Mouse (Mus musculus) CD4-positive naive resting alpha-beta T cell, adult 57 days (primary cell): Measurements from ENCODE around the gene Olfr1535. TPM values are rescaled to one million over a fixed set of nuclear protein-coding genes. Genes with fewer than 3 reads are reported as not detected.

Source experiments
- total RNA-seq: library from RNA; stranded (reverse); gene quantifications from one replicate; pipeline ENCODE4 v1.2.4, GENCODE M21; 2023

Olfr1535 gene
- total RNA-seq: not detected

GRCm38 (mm10) chr13:21559793-21560192 lies at the start of gene Olfr1535:
Gene Olfr1535, minus strand, starts transcription at chr13:21559893.

GRCm38 (mm10) chr13:21581659-21582058 lies 22.0 kb upstream of the Olfr1535 start, which contains the start of gene Olfr1364:
Gene Olfr1364, minus strand, starts transcription at chr13:21581759.

DNA sequence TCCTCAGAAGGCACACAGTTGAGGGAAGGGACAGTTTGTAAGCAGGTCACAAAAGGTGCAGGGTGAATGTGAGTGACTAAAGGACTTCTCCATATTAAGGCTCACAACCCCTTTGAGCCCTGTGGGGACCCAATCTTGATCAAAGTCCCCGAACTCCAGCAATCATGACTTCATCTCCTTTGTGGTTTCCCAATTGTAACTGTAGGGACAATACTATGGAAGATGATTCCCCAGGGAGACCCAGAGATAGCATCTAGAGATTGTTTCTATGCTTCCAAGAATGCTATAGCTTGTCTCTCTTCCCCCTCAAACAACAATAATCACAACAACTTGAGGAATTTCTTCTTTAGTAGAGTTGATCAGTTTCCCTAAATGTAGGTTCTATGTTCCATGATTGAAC lies 17.0 kb downstream of the Olfr1535 start, which contains the start of gene Olfr1366:
Gene Olfr1366 (minus strand): TSS at position 101 of the 400 bp plus-strand sequence.

GRCm38 (mm10) chr13:21530781-21531201 lies 28.9 kb downstream of the Olfr1535 start, which contains the start of gene Zkscan8:
Gene Zkscan8, minus strand, starts transcription at chr13:21531120.

Other genes starting within 250 kb of the Olfr1535 start
- not detected for gene Gpx6, start 247.8 kb downstream of the Olfr1535 start, total RNA-seq
- not detected for gene Olfr1367, start 213.0 kb downstream of the Olfr1535 start, total RNA-seq
- 6.0 TPM for gene Zscan12, start 197.1 kb downstream of the Olfr1535 start, total RNA-seq
- gene Zkscan3, start 157.1 kb downstream of the Olfr1535 start, total RNA-seq: 57.3 TPM
- not detected for gene Pgbd1, start 118.8 kb downstream of the Olfr1535 start, total RNA-seq
- gene Zscan26, start 106.2 kb downstream of the Olfr1535 start, total RNA-seq: 58.2 TPM
- gene Nkapl, start 91.4 kb downstream of the Olfr1535 start, total RNA-seq: not detected
- not detected for gene Zkscan4, start 81.0 kb downstream of the Olfr1535 start, total RNA-seq
- not detected for gene Gm10065, start 80.5 kb downstream of the Olfr1535 start, total RNA-seq
- 5.1 TPM for gene AK157302, start 64.7 kb downstream of the Olfr1535 start, total RNA-seq
- gene Gm11273, start 58.5 kb downstream of the Olfr1535 start, total RNA-seq: 17.7 TPM
- gene Zkscan8, start 28.8 kb downstream of the Olfr1535 start, total RNA-seq: 9.6 TPM
- gene Olfr1366, start 17.1 kb downstream of the Olfr1535 start, total RNA-seq: not detected
- gene Olfr1364, start 21.9 kb upstream of the Olfr1535 start, total RNA-seq: not detected
- not detected for gene Olfr1362, start 54.1 kb upstream of the Olfr1535 start, total RNA-seq
- gene Olfr11, start 82.6 kb upstream of the Olfr1535 start, total RNA-seq: not detected
- gene Olfr1361, start 103.5 kb upstream of the Olfr1535 start, total RNA-seq: not detected
- gene Olfr1360, start 117.5 kb upstream of the Olfr1535 start, total RNA-seq: not detected
- gene Olfr1359, start 138.2 kb upstream of the Olfr1535 start, total RNA-seq: not detected
- 28.4 TPM for gene Hist1h2bl, start 156.2 kb upstream of the Olfr1535 start, total RNA-seq
- 48.8 TPM for gene Hist1h2ai, start 156.5 kb upstream of the Olfr1535 start, total RNA-seq
- gene Hist1h3h, start 157.8 kb upstream of the Olfr1535 start, total RNA-seq: 99.8 TPM
- gene Hist1h2bm, start 162.2 kb upstream of the Olfr1535 start, total RNA-seq: 6.3 TPM
- gene Hist1h4j, start 175.2 kb upstream of the Olfr1535 start, total RNA-seq: 11.9 TPM
- 339 TPM for gene Hist1h4k, start 190.6 kb upstream of the Olfr1535 start, total RNA-seq
- 38.7 TPM for gene Hist1h2ak, start 193.9 kb upstream of the Olfr1535 start, total RNA-seq
- 75.5 TPM for gene Hist1h2bn, start 194.2 kb upstream of the Olfr1535 start, total RNA-seq
- 9.5 TPM for gene Hist1h1b, start 220.7 kb upstream of the Olfr1535 start, total RNA-seq
- gene Hist1h3i, start 223.5 kb upstream of the Olfr1535 start, total RNA-seq: 110 TPM
- gene Hist1h2an, start 227.3 kb upstream of the Olfr1535 start, total RNA-seq: 5.2 TPM
- 22.1 TPM for gene Hist1h2bp, start 227.6 kb upstream of the Olfr1535 start, total RNA-seq